Mouse (Mus musculus) gastrocnemius, postnatal 14 days (tissue): ENCODE results near the gene Ahrr. TPM values are rescaled to one million over a fixed set of nuclear protein-coding genes. Genes with fewer than 3 reads are reported as not detected.

Source experiments
- DNase-seq: peaks from one replicate; pipeline ENCODE4 v3.0.0; 2021; ENCODE audit warnings: mixed read lengths
- intact Hi-C: fragments of 180-260 bp; cut with DNase I; formaldehyde crosslinking; loops from one replicate; pipeline ENCODE4 v1.15.1; 2025; ENCODE audit warnings: low total_unique reads
- long read RNA-seq, 2 experiments: library from polyadenylated mRNA; stranded (forward); transcript quantifications; one replicate each; pipeline ENCODE4 v2.0.0; 2021
- total RNA-seq, 2 experiments: library from RNA; stranded (reverse); gene quantifications; 2 replicates each; pipeline ENCODE4 v1.2.3; 2021

Ahrr gene
- under 1 TPM; 0.04 to 0.25 TPM for total RNA-seq
- long read RNA-seq, experiment 1, result 0 reads
- long read RNA-seq, experiment 2, result 0 reads

DNA sequence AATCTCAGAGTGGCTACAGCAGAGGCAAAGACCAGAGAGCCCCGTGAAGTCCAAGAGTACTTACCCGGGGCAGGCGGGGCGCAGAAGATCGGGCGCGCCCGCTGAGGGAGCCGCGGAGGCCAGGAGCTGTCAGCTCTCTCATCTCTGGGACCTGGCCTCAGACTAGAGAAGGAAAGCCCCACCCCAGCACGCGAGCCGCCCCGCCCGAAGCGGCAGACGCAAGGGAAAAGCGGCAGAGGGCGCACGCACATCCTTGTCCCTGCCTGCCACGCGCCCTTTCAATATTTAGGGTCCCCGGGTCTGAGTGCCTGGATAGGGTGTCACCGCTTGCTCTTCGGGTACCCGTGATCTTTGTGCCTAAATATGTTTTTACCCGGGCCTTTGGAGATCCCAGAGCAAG is at the start of gene Ahrr:
Gene Ahrr (minus strand): TSS at position 165 of the 400 bp plus-strand sequence.
- intact Hi-C loops, result no loop called here
- peak; percentile 38 for DNase-seq

DNA sequence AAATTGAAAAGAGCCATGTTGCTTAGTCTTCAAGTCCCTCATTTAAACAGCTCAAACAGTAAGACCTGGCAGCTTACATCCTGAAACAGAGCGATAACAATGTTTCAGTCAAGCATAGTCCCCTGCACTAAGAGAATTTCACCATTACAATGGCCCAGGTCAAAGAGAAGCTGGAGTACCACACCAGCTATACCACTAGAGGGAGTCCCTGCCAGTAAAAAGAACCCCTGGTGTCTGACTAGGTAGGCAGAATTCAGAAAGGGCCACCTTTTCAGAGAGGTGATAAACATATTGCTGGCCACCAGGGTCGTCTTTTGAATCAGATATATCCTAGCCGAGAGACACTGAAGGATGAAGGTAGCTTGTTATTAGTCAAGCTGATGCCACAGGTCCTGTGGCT is 48.9 kb upstream of the Ahrr start:
- peak; percentile 7 for DNase-seq
- intact Hi-C loops, result no loop called here

DNA sequence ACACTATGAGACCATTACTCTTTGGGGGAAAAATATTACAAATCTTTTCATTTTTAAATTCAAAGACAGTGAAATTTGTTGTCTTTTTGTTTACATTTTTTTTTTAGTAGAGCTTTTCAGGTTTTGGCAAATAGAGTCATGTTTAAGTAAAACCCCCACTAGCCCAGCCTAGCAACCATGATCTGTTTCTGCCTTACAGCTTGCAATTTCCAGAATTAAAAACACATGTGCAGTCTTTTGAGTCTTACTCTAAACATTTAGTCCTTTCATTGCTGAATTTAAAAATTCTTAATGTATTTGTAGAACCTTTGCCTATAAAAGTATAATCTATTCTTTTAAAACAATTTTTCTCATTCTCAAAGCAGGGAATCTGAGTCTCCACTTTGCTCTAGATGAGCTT is 37.2 kb upstream of the Ahrr start:
- intact Hi-C loops, result no loop called here
- DNase-seq, result no peak

- peak; percentile 93 for DNase-seq
- intact Hi-C loops, result no loop called here
These were observed 25.2 kb upstream of the Ahrr start, which contains the start of gene Pdcd6 for GRCm38 (mm10) chr13:74317170-74317849. Gene Pdcd6 (minus strand): TSS chr13:74317580.

DNA sequence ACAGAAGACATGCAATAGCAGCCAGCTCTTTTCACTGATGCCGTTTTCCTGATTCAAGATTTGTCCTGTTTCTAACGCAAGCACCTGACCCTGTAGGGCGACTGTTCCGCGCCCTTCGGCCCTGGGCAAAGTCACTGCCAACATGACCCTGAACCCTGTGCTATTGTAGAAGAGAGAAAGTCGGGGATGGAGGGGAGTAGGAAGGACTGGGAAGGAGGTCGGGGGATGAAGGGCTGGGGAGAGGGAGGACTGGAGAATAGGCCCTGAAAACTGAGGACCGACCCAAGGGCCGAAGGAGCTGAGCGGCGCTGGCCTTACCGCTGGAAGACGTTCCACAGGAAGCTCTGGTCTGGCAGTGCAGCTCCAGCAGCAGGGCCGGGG is 24.6 kb upstream of the Ahrr start:
- intact Hi-C loops, result no loop called here

DNA sequence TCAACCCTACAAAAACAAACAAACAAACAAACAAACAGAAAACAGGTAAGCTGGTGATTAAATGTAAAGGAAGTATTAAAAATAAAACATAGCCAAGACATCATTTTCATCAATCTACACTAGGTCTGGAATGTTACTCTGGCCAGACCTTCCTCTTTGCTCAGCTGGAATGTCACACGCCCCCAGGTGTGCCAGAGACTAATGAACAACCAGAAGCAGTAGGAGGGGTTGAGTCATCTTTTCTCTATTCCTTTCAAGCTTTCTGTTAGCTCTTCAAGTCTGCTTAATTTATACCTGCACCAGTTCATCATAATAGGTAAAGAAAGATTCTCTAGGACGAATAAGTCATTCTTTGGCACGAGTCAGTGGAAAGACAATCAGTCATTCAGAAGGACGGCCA is 24.3 kb upstream of the Ahrr start:
- no peak for DNase-seq
- intact Hi-C loops, result no loop called here

More for the DNA sequence above, 24.6 kb upstream of the Ahrr start:
- DNase-seq, result peak; percentile 3

- intact Hi-C loops, result no loop called here
- DNase-seq, result no peak
These were observed 22.5 kb upstream of the Ahrr start for GRCm38 (mm10) chr13:74314616-74315015.

DNA sequence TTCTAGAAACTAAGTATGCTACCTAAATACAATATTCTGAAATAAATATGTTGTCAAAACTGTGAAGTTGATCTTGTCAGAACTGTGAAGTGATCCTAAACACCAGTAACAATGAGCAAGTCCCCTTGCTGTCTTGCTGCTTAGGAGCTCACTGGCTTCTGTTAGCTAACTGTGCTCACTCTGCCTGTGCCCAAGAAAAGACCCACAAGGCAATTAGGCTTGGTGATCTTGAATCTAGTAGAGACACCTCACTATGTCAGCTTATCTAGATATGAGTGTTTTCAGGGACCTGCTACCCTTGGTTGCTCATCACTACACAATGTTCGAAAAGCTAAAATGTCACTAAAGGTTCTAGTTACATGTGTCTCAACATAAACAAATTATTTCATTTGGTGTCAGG is 13.6 kb upstream of the Ahrr start:
- DNase-seq, result no peak
- intact Hi-C loops, result no loop called here

DNA sequence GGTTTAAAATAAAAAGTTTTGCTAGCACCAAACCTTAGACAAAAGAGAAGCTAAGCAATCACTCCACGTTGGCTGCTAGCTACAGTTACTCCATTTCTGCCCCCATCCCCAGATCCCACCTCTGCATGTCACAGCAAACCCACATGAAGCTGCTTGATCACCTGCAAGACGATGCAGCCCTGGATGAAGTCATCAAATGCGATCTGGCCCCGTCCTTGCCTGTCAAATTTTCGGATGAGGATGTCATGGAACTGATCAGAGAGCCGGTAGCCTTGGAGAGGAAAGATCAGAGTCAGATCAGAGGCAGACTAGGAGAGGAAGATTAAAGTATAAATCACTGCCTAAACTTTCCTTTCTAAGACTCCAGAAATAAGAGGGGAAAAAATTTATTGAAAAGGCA is 13.2 kb upstream of the Ahrr start:
- intact Hi-C loops, result no loop called here
- DNase-seq, result no peak

DNA sequence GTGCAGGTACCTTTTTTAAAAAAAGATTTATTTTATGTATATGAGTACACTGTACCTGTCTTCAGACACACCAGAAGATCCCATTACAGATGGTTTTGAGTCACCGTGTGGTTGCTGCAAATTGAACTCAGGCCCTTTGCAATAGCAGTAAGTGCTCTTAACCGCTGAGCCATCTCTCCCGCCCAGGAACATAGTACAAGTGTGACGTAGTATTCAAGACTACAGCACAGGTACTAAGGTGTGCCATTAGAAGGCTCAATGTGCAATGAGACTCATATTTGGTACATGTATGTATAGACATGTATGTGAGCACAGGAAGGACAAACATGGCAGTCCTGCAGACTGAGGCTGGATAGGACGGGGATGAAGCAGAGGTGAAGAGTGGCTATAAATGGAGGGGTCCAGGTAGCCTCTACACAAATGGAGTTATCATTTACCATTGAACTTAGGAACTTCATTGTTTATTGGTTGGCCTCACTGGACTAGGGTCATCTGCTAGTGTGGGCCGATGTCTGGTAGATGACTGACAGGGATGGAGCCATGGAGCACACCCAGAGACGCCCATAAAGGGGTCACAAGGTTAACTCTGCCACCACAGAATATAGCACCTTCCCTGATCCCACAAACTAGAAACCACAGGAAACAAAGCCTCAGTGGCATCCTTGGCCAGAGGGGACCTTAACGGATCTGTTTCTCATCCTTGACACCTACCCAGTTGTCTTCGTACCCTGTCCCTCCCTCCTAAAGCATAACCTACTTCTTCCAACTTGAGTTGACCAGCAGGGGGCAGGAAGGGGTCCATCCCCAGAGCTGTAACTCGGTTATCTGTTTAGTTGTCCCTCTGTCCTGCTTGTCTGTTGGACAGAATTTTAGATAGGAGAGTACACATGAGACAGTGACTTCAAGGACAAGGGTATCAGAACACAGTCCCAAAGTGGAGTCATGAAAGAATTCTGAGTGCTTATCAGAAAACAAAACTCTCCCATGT is 10.2 kb upstream of the Ahrr start:
- DNase-seq, result no peak
- intact Hi-C loops, result loop anchor here (5.0 kb wide), 3 partner anchors 110 to 330 kb away; no protein-coding TSS in a partner anchor

DNA sequence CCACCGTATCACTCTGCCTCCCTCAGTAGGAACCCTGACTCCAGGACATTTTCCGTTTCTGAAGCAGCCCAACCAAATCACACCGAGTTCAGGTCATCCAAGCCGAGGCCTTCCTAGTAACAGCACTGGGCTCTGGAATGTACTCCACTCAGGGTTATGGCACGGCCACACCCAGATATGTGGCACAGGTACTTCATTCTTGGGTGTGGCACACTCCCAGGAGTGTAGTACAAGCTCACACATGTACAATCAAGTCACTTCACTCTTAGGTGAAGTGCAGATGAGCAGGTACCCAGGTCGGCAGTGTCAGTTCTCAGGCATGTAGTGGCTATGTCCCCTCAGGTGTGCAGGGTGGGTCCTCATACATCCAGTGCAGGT is 9.5 kb upstream of the Ahrr start:
- DNase-seq, result no peak
- intact Hi-C loops, result loop anchor here (5.0 kb wide), 3 partner anchors 109 to 329 kb away; no protein-coding TSS in a partner anchor

- peak; percentile 59 for DNase-seq
- intact Hi-C loops, result loop anchor here (5.0 kb wide), 3 partner anchors 109 to 329 kb away; no protein-coding TSS in a partner anchor
These were observed 8.9 kb upstream of the Ahrr start for GRCm38 (mm10) chr13:74300925-74301606.

GRCm38 (mm10) chr13:74296376-74296775 is 4.2 kb upstream of the Ahrr start:
- intact Hi-C loops, result no loop called here

GRCm38 (mm10) chr13:74289646-74290045 is 2.5 kb downstream of the Ahrr start:
- DNase-seq, result no peak
- intact Hi-C loops, result no loop called here

More at GRCm38 (mm10) chr13:74296376-74296775, 4.2 kb upstream of the Ahrr start:
- no peak for DNase-seq

DNA sequence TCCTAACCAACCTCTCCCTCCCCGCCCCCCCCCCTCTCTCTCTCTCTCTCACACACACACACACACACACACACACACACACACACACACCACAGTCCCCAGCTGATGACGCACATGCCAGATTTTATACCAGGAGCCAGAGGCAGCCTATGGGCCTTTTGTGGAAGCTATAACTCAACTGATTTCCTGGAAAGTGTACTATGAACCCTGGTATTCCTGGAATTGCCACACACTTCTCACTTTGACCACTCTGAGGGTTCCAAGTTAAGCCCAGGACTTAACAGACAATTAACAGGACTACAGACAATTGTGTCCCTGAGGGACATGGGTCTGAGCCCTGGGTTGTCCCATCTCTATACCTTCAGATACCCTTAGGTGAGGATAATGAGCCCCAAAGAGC is 9.8 kb downstream of the Ahrr start:
- intact Hi-C loops, result no loop called here
- DNase-seq, result no peak

DNA sequence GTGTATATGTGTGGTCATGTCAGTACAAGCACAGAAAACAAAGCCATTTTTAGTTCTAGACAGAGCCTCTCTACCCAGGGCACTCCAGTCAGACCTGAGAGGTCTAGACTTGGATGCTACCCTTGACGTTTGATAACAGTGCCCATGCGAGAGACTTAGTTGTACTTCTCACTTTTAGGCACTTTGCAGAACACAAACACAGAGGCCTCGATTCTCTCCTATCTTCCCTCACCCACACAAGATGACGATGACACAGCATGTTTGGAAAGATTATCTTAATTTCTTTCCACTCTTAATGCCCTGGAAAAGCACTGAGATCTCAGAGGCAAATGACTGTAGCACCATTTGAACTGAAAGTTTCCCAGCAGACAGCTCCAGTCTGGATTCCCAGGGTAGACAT is 16.4 kb downstream of the Ahrr start:
- intact Hi-C loops, result no loop called here
- no peak for DNase-seq

DNA sequence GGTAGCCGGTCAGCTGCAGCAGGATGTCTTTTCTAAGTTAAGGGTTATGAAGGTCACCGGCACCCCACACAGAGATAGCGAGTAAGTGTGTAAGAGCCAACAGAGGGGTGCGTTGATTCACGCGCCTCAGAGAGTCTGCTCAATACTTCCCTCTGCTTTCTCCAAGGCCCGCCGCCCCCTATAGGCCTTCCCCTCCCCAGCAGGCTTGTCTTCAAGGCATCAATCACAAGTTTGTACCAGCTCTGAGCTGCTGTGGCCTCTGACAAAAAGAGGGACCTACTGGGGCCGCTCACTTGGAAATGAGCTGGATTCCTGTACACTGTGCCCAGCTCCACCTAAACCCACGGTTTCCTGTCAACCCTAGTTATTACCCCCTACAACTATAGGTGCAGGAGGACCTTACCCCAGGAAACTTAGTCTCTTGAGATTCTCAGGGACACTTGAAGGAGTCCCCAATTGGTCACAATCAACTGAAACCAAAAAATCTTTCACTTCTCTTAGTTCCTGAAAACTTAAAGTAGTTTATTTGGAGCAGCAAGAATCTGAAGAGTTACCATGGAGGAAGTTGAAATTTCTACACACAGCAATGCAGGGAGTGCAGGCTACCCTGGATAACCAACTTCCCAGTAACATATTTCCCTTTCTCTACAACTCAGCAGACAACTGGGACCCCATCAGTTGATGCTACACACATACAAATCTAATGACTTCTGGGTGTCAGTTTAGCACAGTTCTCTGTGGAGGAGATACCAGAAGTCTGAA is 31.7 kb downstream of the Ahrr start:
- peak; percentile 26 for DNase-seq
- intact Hi-C loops, result no loop called here

DNA sequence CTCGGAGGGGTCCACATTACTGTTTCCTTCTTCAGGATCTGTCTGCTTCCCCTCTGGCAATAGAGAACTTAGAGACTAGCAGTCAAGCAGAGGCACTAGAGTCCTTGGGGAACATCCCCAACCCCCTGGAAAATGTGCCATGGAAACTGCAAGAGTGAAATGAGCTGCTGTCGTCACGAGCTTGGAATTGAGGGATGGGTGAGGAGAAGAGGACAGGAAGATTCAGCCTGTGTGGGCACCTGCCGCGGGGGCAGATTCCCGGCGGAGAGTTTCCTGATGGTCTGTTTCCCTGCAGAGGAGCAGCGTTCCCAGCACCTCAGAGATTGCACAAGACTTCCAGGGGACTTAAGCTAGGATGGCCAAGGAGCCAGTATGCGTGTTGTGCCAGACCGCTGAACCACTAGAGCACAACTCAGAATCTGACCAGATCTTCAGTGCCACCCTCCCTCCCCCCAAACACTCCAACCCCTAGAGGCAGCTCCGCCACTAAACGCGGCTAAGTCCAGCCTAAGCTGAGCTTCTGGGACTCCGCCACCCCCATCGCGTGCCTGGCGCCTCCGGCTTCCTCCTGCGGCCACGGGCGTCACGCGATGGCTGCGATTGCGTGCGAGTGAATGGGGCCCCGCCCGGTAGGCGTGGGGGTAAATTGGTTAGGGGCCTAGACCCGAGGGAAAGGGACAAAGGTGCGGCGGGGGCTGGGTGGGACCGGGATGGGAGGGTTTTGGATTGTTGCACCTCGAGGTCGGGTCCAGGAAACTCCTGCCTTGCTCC is 32.5 kb downstream of the Ahrr start:
- intact Hi-C loops, result no loop called here
- DNase-seq, result peak; percentile 61
